Mouse (Mus musculus): ENCODE data around the gene Rock2.

DNA sequence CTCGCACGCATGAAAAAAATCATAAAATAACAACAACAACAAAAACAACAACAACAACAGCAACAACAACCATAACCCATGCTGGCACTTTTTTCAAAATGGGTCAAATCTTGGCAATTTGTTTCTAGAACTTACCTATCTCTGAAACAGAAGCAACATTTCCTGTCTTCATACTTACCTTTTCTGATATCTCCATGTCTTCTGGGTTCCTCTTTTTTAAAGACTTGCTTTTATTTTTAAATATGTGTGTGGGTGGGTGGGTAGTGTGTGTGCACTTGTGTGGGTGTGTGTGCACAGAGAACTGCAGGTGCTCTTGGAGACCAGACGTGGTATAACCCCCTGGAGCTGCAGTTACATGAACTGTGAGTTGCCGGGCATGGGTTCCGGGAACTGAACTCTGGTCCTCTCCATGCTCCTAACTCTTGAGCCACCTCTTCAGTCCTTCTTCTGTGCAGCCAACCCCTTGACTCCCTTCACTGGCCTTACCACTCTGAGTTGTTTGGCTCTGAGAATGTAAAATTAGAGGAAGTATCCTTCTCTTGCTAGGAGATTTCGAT lies 129.9 kb downstream of the Rock2 start:
- TF ChIP-seq CTCF (IDR thresholded peaks at IDR 0.05; ENCODE audit: extremely low read depth, insufficient read depth, insufficient read length, insufficient replicate concordance) (no peak), POLR2A (IDR thresholded peaks at IDR 0.05; ENCODE audit: low read depth, low read length) (no peak)
